Mouse (Mus musculus) heart, postnatal 0 days (tissue): ENCODE measurements around the gene Zfp526. TPM values are rescaled to one million over a fixed set of nuclear protein-coding genes. Genes with fewer than 3 reads are reported as not detected.

Experiments
- ATAC-seq: fragments of 200-750 bp; cut with Nextera tagmentation; 2 replicates; pipeline ENCODE4 v1.8.0; 2017; ENCODE audit warnings: low read depth, moderate number of reproducible peaks, moderate library complexity; ENCODE audit not compliant: insufficient read depth
- DNase-seq: peaks from one replicate; pipeline ENCODE4 v3.0.0-alpha.2; 2016; ENCODE audit warnings: low spot score
- H3K27ac ChIP-seq: fragments of 300-500 bp; sonication (generic); 2 replicates; pipeline ENCODE4 v1.5.1; 2014; ENCODE audit warnings: low read depth, mild to moderate bottlenecking
- H3K27me3 ChIP-seq: fragments of 300-500 bp; sonication (generic); 2 replicates; pipeline ENCODE4 v1.6.1; 2014; ENCODE audit warnings: low read length, mixed read lengths; ENCODE audit not compliant: control insufficient read depth, insufficient read depth
- H3K36me3 ChIP-seq: fragments of 300-500 bp; sonication (generic); replicated peaks from 2 replicates; pipeline ENCODE4 v1.6.1; 2014; ENCODE audit warnings: low read length, mixed read lengths; ENCODE audit not compliant: control insufficient read depth, insufficient read depth
- H3K4me1 ChIP-seq: fragments of 300-500 bp; sonication (generic); 2 replicates; pipeline ENCODE4 v1.6.1; 2014; ENCODE audit warnings: antibody characterized with exemption; ENCODE audit not compliant: control insufficient read depth, insufficient read depth
- H3K4me2 ChIP-seq: fragments of 300-500 bp; sonication (generic); 2 replicates; pipeline ENCODE4 v1.6.1; 2014; ENCODE audit warnings: low read depth, mild to moderate bottlenecking, low read length, moderate library complexity
- H3K4me3 ChIP-seq: fragments of 300-500 bp; sonication (generic); 2 replicates; pipeline ENCODE4 v1.5.1; 2014; ENCODE audit warnings: low read depth, low read length
- H3K9ac ChIP-seq: fragments of 300-500 bp; sonication (generic); replicated peaks from 2 replicates; pipeline ENCODE4 v1.6.1; 2014; ENCODE audit warnings: low read depth, low read length, mixed read lengths
- H3K9me3 ChIP-seq: fragments of 300-500 bp; sonication (generic); replicated peaks from 2 replicates; pipeline ENCODE4 v1.6.1; 2016; ENCODE audit warnings: low read length; ENCODE audit not compliant: control insufficient read depth
- CTCF ChIP-seq: IDR thresholded peaks from 2 replicates; pipeline ENCODE4 v1.5.1; 2016; ENCODE audit warnings: antibody characterized with exemption, control low read depth, low read depth
- EP300 ChIP-seq: IDR thresholded peaks from 2 replicates; pipeline ENCODE4 v1.6.1; 2016; ENCODE audit warnings: antibody characterized with exemption, low read depth
- WGBS: fragments of 180-500 bp; shearing (Covaris S2); extraction: QIAGEN DNeasy Blood & Tissue Kit; methylation state at CpG from one replicate; pipeline ENCODE4 v1.1.7; 2014; 5-methylcytosine and 5-hydroxymethylcytosine counted together
- polyA plus RNA-seq: library from polyadenylated mRNA; unstranded; fragments of >200 nt; fragmentation: Nextera tagmentation; extraction: Ambion mirVana; gene quantifications from 2 replicates; pipeline ENCODE4 v1.2.1, GENCODE M21; 2015
- total RNA-seq: library from RNA; depleted of rRNA; stranded (reverse); fragments of >200 nt; gene quantifications from 2 replicates; pipeline ENCODE4 v1.2.3, GENCODE M21; 2014; ENCODE audit warnings: low replicate concordance

Zfp526 gene
- total and polyA plus RNA-seq, 2 experiments from 2014 or later = 1.2 to 6.8 TPM

DNA sequence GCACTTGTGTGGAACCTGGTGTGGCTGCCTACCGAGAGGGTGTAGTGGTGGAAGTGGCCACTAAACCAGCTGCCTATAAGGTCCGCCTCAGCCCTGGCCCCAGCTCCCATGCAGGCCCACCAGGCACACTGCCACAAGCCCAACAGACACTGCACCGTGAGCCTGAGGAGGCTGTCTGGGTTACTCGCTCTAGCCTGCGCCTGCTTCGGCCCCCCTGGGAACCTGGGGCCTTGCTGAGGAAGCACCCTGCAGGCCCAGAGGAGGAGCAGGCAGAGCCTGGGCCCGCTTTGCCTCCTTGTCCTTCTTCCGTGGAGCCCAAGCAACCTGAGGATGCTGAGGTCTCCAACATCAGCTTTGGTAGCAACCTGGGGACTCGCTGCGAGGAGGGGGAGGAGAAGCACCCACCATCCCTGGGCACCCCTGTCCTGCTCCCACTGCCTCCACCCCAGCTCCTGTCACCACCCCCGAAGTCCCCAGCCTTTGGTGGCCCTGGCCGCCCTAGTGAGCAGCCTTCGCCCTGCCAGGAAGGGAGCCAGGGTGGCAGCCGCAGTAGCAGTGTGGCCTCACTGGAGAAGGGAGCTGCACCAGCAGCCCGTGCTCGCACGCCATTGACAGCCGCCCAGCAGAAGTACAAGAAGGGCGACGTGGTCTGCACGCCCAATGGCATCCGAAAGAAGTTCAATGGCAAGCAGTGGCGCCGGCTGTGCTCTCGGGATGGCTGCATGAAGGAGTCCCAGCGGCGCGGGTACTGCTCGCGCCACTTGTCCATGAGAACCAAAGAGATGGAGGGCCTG, 50.6 kb downstream of the Zfp526 start:
- 85% methylated on average over 29 of the region's 30 CpGs for WGBS
- H3K9ac ChIP-seq = no peak overlapping the region
- peaks cover 25% of the 10 kb centered on the region for H3K36me3 ChIP-seq
- no peaks in the 10 kb centered on the region for H3K9me3 ChIP-seq
- DNase-seq = no peak
- no peak overlapping the region for H3K27ac ChIP-seq
- no peak for ATAC-seq
- no peak overlapping the region for H3K4me2 ChIP-seq
- TF ChIP-seq CTCF = no peak
- no peak for TF ChIP-seq EP300
- no peak overlapping the region for H3K4me3 ChIP-seq
- peaks cover 39% of the 10 kb centered on the region for H3K4me1 ChIP-seq
- no peaks in the 10 kb centered on the region for H3K27me3 ChIP-seq

DNA sequence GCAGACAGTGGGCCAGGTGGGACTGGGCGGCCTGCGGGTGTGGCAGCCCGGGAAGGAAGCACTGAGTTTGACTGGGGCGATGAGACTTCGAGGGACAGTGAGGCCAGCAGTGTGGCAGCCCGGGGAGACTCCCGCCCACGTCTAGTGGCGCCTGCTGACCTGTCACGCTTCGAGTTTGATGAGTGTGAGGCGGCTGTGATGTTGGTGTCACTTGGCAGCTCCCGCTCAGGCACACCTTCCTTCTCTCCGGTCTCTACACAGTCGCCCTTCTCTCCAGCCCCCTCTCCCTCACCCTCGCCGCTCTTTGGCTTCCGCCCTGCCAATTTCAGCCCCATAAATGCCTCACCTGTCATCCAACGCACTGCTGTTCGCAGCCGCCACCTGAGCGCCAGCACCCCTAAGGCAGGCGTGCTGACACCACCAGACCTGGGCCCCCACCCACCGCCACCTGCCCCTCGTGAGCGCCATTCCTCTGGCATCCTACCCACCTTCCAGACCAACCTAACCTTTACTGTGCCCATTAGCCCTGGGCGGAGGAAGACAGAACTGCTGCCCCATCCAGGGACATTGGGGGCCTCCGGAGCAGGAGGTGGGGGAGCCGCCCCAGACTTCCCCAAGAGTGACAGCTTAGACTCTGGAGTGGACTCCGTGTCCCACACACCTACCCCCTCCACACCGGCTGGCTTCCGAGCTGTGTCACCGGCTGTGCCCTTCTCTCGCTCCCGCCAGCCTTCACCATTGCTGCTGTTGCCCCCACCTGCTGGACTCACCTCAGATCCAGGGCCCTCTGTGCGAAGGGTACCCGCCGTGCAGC, 51.4 kb downstream of the Zfp526 start:
- WGBS = 81% methylated on average over 38 of the region's 38 CpGs
- Histone ChIP-seq H3K4me2 (no peak overlapping the region), H3K4me1 (peaks cover 40% of the 10 kb centered on the region), H3K27ac (no peak overlapping the region), H3K4me3 (no peak overlapping the region), H3K9me3 (no peaks in the 10 kb centered on the region), H3K9ac (no peak overlapping the region), H3K27me3 (no peaks in the 10 kb centered on the region), H3K36me3 (peaks cover 25% of the 10 kb centered on the region)
- DNase-seq = no peak
- TF ChIP-seq CTCF = no peak
- no peak for TF ChIP-seq EP300
- ATAC-seq = no peak

- Histone ChIP-seq H3K27ac (no peak overlapping the region), H3K4me3 (no peak overlapping the region), H3K36me3 (peaks cover 25% of the 10 kb centered on the region), H3K9me3 (no peaks in the 10 kb centered on the region), H3K4me1 (peaks cover 43% of the 10 kb centered on the region), H3K4me2 (no peak overlapping the region), H3K27me3 (no peaks in the 10 kb centered on the region), H3K9ac (no peak overlapping the region)
- 79% methylated on average over 22 of the region's 22 CpGs for WGBS
- no peak for DNase-seq
- TF ChIP-seq CTCF (no peak), EP300 (no peak)
- ATAC-seq = no peak
Observed at GRCm38 (mm10) chr7:25273259-25274241, 52.3 kb downstream of the Zfp526 start.

DNA sequence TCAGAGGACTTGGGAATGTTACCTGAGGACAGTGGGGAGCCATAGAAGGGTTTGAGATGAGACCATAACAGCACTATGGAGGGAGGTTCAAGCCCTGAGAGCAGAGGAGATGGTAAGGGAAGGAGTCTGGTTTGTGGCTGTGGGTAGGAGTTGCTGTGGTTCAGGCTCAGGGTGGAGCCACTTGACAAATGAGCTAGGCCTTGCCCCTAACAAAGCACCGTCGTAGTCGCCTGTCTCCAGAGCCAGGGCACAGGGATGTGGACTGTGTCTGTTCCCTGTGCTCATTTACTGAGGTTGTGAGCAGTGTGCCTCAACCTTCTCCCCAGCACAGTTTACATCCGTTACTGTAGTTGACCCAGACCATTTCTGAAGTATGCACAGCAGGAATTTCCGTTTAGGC, 53.3 kb downstream of the Zfp526 start:
- no peak for ATAC-seq
- TF ChIP-seq CTCF (no peak), EP300 (no peak)
- Histone ChIP-seq H3K36me3 (peaks cover 25% of the 10 kb centered on the region), H3K27me3 (no peaks in the 10 kb centered on the region), H3K27ac (peak overlapping the region; percentile 99), H3K9ac (no peak overlapping the region), H3K4me3 (no peak overlapping the region), H3K9me3 (no peaks in the 10 kb centered on the region), H3K4me1 (peaks cover 33% of the 10 kb centered on the region), H3K4me2 (no peak overlapping the region)
- no peak for DNase-seq
- WGBS = 53% methylated on average over 5 of the region's 5 CpGs

DNA sequence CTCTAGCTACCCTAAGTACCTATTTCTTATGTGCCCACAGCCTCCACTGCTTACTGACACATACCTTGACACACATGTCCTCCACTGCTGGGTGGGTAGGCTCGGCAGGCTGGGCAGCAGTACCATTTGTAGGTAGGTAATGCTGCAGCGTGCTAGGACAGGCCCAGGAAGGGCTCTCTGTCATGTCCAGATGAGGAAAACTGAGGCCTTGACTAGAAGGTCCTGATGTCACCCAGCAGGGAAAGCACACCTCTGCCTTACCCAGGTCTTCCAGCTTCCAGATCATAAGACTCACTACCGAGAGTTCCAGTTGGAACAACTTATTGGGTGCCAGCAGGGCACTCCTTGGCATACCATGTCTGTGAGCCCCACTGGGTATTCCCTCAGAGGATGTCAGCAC, 53.8 kb downstream of the Zfp526 start:
- peaks cover 25% of the 10 kb centered on the region for H3K36me3 ChIP-seq
- ATAC-seq (no peak), DNase-seq (no peak)
- TF ChIP-seq EP300 (no peak), CTCF (no peak)
- H3K4me3 ChIP-seq = no peak overlapping the region
- WGBS = 78% methylated on average over 3 of the region's 3 CpGs
- H3K4me2 ChIP-seq = no peak overlapping the region
- H3K4me1 ChIP-seq = peaks cover 33% of the 10 kb centered on the region
- H3K27ac ChIP-seq = peak overlapping the region; percentile 99
- no peaks in the 10 kb centered on the region for H3K9me3 ChIP-seq
- H3K27me3 ChIP-seq = no peaks in the 10 kb centered on the region
- H3K9ac ChIP-seq = no peak overlapping the region
